ENCODE assay signal across 17 mouse cellular contexts in the genomic region with DNA sequence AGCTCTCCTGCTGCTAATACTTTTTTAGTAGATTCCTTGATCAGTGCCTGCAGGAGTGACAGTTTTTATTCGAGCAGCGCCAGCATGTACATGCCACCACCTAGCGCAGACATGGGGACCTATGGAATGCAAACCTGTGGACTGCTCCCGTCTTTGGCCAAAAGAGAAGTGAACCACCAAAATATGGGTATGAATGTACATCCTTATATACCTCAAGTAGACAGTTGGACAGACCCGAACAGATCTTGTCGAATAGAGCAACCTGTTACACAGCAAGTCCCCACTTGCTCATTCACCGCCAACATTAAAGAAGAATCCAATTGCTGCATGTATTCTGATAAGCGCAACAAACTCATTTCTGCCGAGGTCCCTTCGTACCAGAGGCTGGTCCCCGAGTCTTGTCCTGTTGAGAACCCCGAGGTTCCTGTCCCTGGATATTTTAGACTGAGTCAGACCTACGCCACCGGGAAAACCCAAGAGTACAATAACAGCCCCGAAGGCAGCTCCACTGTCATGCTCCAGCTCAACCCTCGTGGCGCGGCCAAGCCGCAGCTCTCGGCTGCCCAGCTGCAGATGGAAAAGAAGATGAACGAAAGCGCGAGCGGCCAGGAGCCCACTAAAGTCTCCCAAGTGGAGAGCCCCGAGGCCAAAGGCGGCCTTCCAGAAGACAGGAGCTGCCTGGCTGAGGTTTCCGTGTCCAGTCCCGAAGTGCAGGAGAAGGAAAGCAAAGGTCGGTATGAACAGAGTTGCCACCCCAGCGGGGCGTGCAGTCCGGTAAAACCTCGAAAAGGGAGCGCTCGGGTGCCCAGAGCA. TPM values are rescaled to one million over a fixed set of nuclear protein-coding genes. Genes with fewer than 3 reads are reported as not detected.
DNase-seq lines count a peak whose midpoint lies in the region; ATAC-seq and TF ChIP-seq lines count a peak whose summit lies in the region.
"Had no signal": no experiment of that assay in that cellular context is flagged by ENCODE, and none has a peak within 500 bp of the region (broad histone marks: within the 10 kb centered on the region; RNA-seq: fewer than 3 reads in every experiment).

No protein-coding gene starts in this region.

- intact Hi-C loops in gastrocnemius, adult 2 months (cut with DNase I) = no loop called here

- peaks cover 7% of the 10 kb centered on the region; the same call in 1 of the 2 replicates for H3K4me1 ChIP-seq in testis, adult 2 months (ENCODE audit: control insufficient read depth, insufficient read depth, low read length)
- peaks cover 42% of the 10 kb centered on the region for H3K4me1 ChIP-seq in limb, embryonic 11.5 days (ENCODE audit: control insufficient read depth, insufficient read depth, low read length)
- H3K4me1 ChIP-seq: embryonic facial prominence, embryonic 12.5 days; midbrain, embryonic 12.5 days had no signal

- TF ChIP-seq CTCF in gastrocnemius, adult 2 months (IDR thresholded peaks at IDR 0.05) = no peak
- no peak for TF ChIP-seq CTCF in testis, adult 2 months (IDR thresholded peaks at IDR 0.05; ENCODE audit: control insufficient read depth, insufficient read depth, insufficient replicate concordance, low read depth, low read length)

- peak overlapping the region; percentile 96 for H3K9ac ChIP-seq in limb, embryonic 11.5 days (ENCODE audit: low read length)
- H3K9ac ChIP-seq: embryonic facial prominence, embryonic 12.5 days; hindbrain, embryonic 14.5 days; lung, embryonic 15.5 days; midbrain, embryonic 12.5 days had no signal

- peak overlapping the region; percentile 86 for H3K27ac ChIP-seq in gastrocnemius, adult 2 months
- H3K27ac ChIP-seq in testis, adult 2 months (ENCODE audit: control insufficient read depth, insufficient read depth, low read depth, low read length) = peak overlapping the region; percentile 78
- H3K27ac ChIP-seq in limb, embryonic 11.5 days (replicated peaks; ENCODE audit: low read depth, low read length) = peak overlapping the region; percentile 94
- H3K27ac ChIP-seq: embryonic facial prominence, embryonic 12.5 days; hindbrain, embryonic 14.5 days; layer of hippocampus, adult 2 months; lung, embryonic 15.5 days; midbrain, embryonic 12.5 days had no signal

- WGBS in limb, embryonic 11.5 days = 2% methylated on average over 35 of the region's 35 CpGs

- H3K9me3 ChIP-seq in limb, embryonic 11.5 days (ENCODE audit: control insufficient read depth, low read length) = no peaks in the 10 kb centered on the region
- H3K9me3 ChIP-seq: embryonic facial prominence, embryonic 12.5 days; lung, embryonic 15.5 days; midbrain, embryonic 12.5 days had no signal

- no peak for TF ChIP-seq POLR2A in testis, adult 2 months (IDR thresholded peaks at IDR 0.05; ENCODE audit: control insufficient read depth, low read depth, low read length)

- peak overlapping the region; percentile 93 for H3K4me2 ChIP-seq in limb, embryonic 11.5 days (ENCODE audit: low read depth, severe bottlenecking)
- H3K4me2 ChIP-seq: hindbrain, embryonic 14.5 days; lung, embryonic 15.5 days had no signal

- H3K27me3 ChIP-seq in testis, adult 2 months (ENCODE audit: control insufficient read depth, insufficient read depth, low read length) = peaks cover 18% of the 10 kb centered on the region
- peaks cover 6% of the 10 kb centered on the region; the same call in 1 of the 2 replicates for H3K27me3 ChIP-seq in limb, embryonic 11.5 days (ENCODE audit: control insufficient read depth, insufficient read depth, low read length)

- H3K4me3 ChIP-seq in gastrocnemius, adult 2 months = peak overlapping the region; percentile 79
- peak overlapping the region; percentile 69 for H3K4me3 ChIP-seq in testis, adult 2 months (ENCODE audit: control insufficient read depth, low read depth, low read length)
- peak overlapping the region; percentile 61 for H3K4me3 ChIP-seq in limb, embryonic 11.5 days (ENCODE audit: low read depth, low read length)
- H3K4me3 ChIP-seq: layer of hippocampus, adult 2 months; lung, embryonic 15.5 days; midbrain, embryonic 12.5 days had no signal

- no peak for DNase-seq in gastrocnemius, adult 2 months
- no peak for DNase-seq in gastrocnemius, adult 18-20 months (ENCODE audit: low spot score)
- DNase-seq in testis, postnatal 10 days (ENCODE audit: low spot score) = no peak
- peak; percentile 66 for DNase-seq in limb, embryonic 11.5 days (ENCODE audit: low spot score)
- no peak for DNase-seq in thymus, postnatal 10 days (ENCODE audit: low spot score in 2 of 2)
- DNase-seq in ovary, adult 18-20 months (ENCODE audit: low spot score) = no peak
- no peak for DNase-seq in cerebellum, adult 11 months

- H3K36me3 ChIP-seq in testis, adult 2 months (ENCODE audit: control insufficient read depth, insufficient read depth, low read length) = no peaks in the 10 kb centered on the region
- H3K36me3 ChIP-seq in limb, embryonic 11.5 days (ENCODE audit: control insufficient read depth, insufficient read depth, low read length) = no peaks in the 10 kb centered on the region
- H3K36me3 ChIP-seq: embryonic facial prominence, embryonic 12.5 days; lung, embryonic 15.5 days; midbrain, embryonic 12.5 days had no signal

- ATAC-seq in limb, embryonic 11.5 days (ENCODE audit: insufficient number of reproducible peaks, low FRiP score, low TSS enrichment, low read depth) = peak; percentile 28; the same call in 1 of the 2 replicates

RNA-seq across cellular contexts. Expression of gene Hoxd10, which starts 0.5 kb away (rescaled TPM):
- 1 to 10 TPM; 4.0 to 4.8 TPM for total RNA-seq in gastrocnemius, adult 2 months (2021)
- 1 to 10 TPM; 5.0 to 6.1 TPM for total RNA-seq in gastrocnemius, adult 18-20 months (2021)
- polyA plus RNA-seq in testis, adult 2 months (2012; rRNA removed) = 0.73 and 0.81 TPM in 2 replicates
- polyA plus RNA-seq in limb, embryonic 11.5 days (2014; fragmentation: Nextera tagmentation; extraction: Ambion mirVana) = 52.0 and 55.0 TPM in 2 replicates
- total RNA-seq: granulocyte monocyte progenitor cell, adult 5-6 weeks; layer of hippocampus, adult 2 months; left cerebral cortex, postnatal 14 days had no signal
- polyA plus RNA-seq: embryonic facial prominence, embryonic 12.5 days; forebrain, embryonic 16.5 days; hindbrain, embryonic 14.5 days; midbrain, embryonic 12.5 days had no signal

RNA-seq across cellular contexts. Expression of gene Hoxd9, which starts 5.3 kb away (rescaled TPM):
- total RNA-seq in gastrocnemius, adult 2 months (2021) = 10 to 100 TPM; 15.8 to 19.1 TPM
- total RNA-seq in gastrocnemius, adult 18-20 months (2021) = 10 to 100 TPM; 17.0 to 18.1 TPM
- polyA plus RNA-seq in testis, adult 2 months (2012; rRNA removed) = 1.8 and 2.0 TPM in 2 replicates
- 17.1 and 24.1 TPM in 2 replicates for polyA plus RNA-seq in limb, embryonic 11.5 days (2014; fragmentation: Nextera tagmentation; extraction: Ambion mirVana)
- total RNA-seq: granulocyte monocyte progenitor cell, adult 5-6 weeks; layer of hippocampus, adult 2 months; left cerebral cortex, postnatal 14 days had no signal
- polyA plus RNA-seq: forebrain, embryonic 16.5 days; midbrain, embryonic 12.5 days had no signal

RNA-seq across cellular contexts. Expression of gene Hoxd8, which starts 12.2 kb away (rescaled TPM):
- total RNA-seq in gastrocnemius, adult 2 months (2021) = 10 to 100 TPM; 39.3 to 49.0 TPM
- 10 to 100 TPM; 32.2 to 40.3 TPM for total RNA-seq in gastrocnemius, adult 18-20 months (2021)
- polyA plus RNA-seq in testis, adult 2 months (2012; rRNA removed) = 23.1 and 23.6 TPM in 2 replicates
- polyA plus RNA-seq in limb, embryonic 11.5 days (2014; fragmentation: Nextera tagmentation; extraction: Ambion mirVana) = 11.6 and 13.1 TPM in 2 replicates
- total RNA-seq: granulocyte monocyte progenitor cell, adult 5-6 weeks; layer of hippocampus, adult 2 months; left cerebral cortex, postnatal 14 days had no signal
- polyA plus RNA-seq: forebrain, embryonic 16.5 days had no signal

RNA-seq across cellular contexts. Expression of gene Hoxd11, which starts 12.8 kb away (rescaled TPM):
- not detected for total RNA-seq in gastrocnemius, adult 2 months (2021)
- total RNA-seq in gastrocnemius, adult 18-20 months (2021) = not detected
- polyA plus RNA-seq in testis, adult 2 months (2012; rRNA removed) = 0.23 TPM in 1 of 2 replicates, not detected in the other
- polyA plus RNA-seq in limb, embryonic 11.5 days (2014; fragmentation: Nextera tagmentation; extraction: Ambion mirVana) = 59.6 and 64.4 TPM in 2 replicates
- total RNA-seq: granulocyte monocyte progenitor cell, adult 5-6 weeks; layer of hippocampus, adult 2 months; left cerebral cortex, postnatal 14 days had no signal
- polyA plus RNA-seq: embryonic facial prominence, embryonic 12.5 days; forebrain, embryonic 16.5 days; hindbrain, embryonic 14.5 days; lung, embryonic 15.5 days; midbrain, embryonic 12.5 days; thymus, postnatal 0 days had no signal

RNA-seq across cellular contexts. Expression of gene Hoxd12, which starts 17.4 kb away (rescaled TPM):
- not detected for total RNA-seq in gastrocnemius, adult 2 months (2021)
- total RNA-seq in gastrocnemius, adult 18-20 months (2021) = not detected
- 0.05 TPM in 1 of 2 replicates, not detected in the other for polyA plus RNA-seq in testis, adult 2 months (2012; rRNA removed)
- polyA plus RNA-seq in limb, embryonic 11.5 days (2014; fragmentation: Nextera tagmentation; extraction: Ambion mirVana) = 80.7 and 82.2 TPM in 2 replicates
- total RNA-seq: granulocyte monocyte progenitor cell, adult 5-6 weeks; layer of hippocampus, adult 2 months; left cerebral cortex, postnatal 14 days had no signal
- polyA plus RNA-seq: embryonic facial prominence, embryonic 12.5 days; forebrain, embryonic 16.5 days; hindbrain, embryonic 14.5 days; lung, embryonic 15.5 days; midbrain, embryonic 12.5 days; thymus, postnatal 0 days had no signal
